Mouse (Mus musculus): Measurements from ENCODE around the gene Mrpl12. TPM values are rescaled to one million over a fixed set of nuclear protein-coding genes. Genes with fewer than 3 reads are reported as not detected.
A peak's percentile ranks its signal among the peaks of the same experiment; 100 is the strongest.

Gene Mrpl12
- polyA plus RNA-seq, 1 experiment from 2014 or later: 266 TPM

- no peak overlapping the region for H3K4me2 ChIP-seq
- ATAC-seq (replicated peaks; ENCODE audit: low FRiP score): no peak
- no peak overlapping the region for H3K4me3 ChIP-seq (ENCODE audit: low read depth, low read length)
- no peaks in the 10 kb centered on the region for H3K27me3 ChIP-seq (replicated peaks; ENCODE audit: control insufficient read depth, insufficient read depth, low read length)
- no peaks in the 10 kb centered on the region for H3K9me3 ChIP-seq (ENCODE audit: control insufficient read depth, low read length)
- DNase-seq (ENCODE audit: low spot score): no peak
- peak overlapping the region; percentile 26; the same call in 1 of the 2 replicates for H3K27ac ChIP-seq (ENCODE audit: low read depth, low read length)
- H3K4me1 ChIP-seq (replicated peaks; ENCODE audit: control insufficient read depth, insufficient read depth, low read length): peaks cover 16% of the 10 kb centered on the region
- no peak overlapping the region for H3K9ac ChIP-seq (ENCODE audit: low read depth, low read length)
- no peaks in the 10 kb centered on the region for H3K36me3 ChIP-seq (ENCODE audit: control insufficient read depth, insufficient read depth, low read length)
- 63% methylated on average over 6 of the region's 6 CpGs for WGBS
Measured at GRCm38 (mm10) chr11:120518558-120518957, 34.1 kb downstream of the Mrpl12 start.

DNA sequence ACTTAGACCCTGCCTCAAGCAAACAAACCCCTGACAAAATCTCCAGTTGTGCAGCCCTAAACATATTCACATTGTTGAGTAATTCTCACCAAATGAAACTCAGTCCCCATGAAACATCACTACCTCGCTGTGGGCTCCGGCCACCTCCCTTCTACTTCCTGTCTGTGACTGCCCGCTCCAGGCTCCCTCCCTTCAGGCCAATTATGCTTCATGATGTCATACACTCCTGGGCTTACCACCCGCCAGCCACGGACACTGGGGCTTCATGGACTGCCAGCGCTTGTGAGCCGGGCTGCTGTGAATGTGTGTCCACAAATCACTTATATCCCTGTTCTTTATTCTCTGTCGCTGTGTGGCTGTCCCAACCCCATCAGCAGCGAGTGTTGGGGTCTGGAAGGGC is 35.3 kb downstream of the Mrpl12 start:
- no peak overlapping the region for H3K4me3 ChIP-seq (ENCODE audit: low read depth, low read length)
- no peak for ATAC-seq (replicated peaks; ENCODE audit: low FRiP score)
- DNase-seq (ENCODE audit: low spot score): no peak
- H3K4me2 ChIP-seq: 0 out of 2 replicates have a peak overlapping the region, but pooled peaks have one; percentile 1
- H3K36me3 ChIP-seq (ENCODE audit: control insufficient read depth, insufficient read depth, low read length): no peaks in the 10 kb centered on the region
- no peak overlapping the region; the same call in 1 of the 2 replicates for H3K9ac ChIP-seq (ENCODE audit: low read depth, low read length)
- H3K9me3 ChIP-seq (ENCODE audit: control insufficient read depth, low read length): no peaks in the 10 kb centered on the region
- H3K27ac ChIP-seq (ENCODE audit: low read depth, low read length): no peak overlapping the region
- 30% methylated on average over 9 of the region's 9 CpGs for WGBS
- no peaks in the 10 kb centered on the region for H3K27me3 ChIP-seq (replicated peaks; ENCODE audit: control insufficient read depth, insufficient read depth, low read length)
- peaks cover 16% of the 10 kb centered on the region for H3K4me1 ChIP-seq (replicated peaks; ENCODE audit: control insufficient read depth, insufficient read depth, low read length)

DNA sequence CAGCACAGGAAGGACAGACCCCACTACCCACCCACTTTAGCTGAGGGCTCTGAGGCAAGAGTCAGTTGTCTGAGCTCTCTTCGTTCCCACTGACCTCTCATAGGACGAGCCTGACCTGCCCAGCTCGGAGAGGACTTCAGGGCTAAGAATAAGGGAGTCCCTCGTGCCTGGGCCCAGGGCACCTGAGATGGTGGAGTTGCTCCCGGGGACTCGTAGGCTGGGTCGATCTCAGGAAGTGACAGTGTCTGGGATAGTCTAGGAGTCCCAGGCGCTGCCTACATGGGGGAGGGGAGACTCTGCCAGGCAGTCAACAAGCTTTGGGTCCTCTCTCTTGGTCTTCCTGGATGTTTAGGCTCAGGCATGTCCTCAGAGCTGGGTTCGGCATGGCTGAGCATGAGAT is 36.1 kb downstream of the Mrpl12 start:
- DNase-seq (ENCODE audit: low spot score): no peak
- H3K27ac ChIP-seq (ENCODE audit: low read depth, low read length): peak overlapping the region; percentile 28
- H3K4me1 ChIP-seq (replicated peaks; ENCODE audit: control insufficient read depth, insufficient read depth, low read length): peaks cover 16% of the 10 kb centered on the region
- H3K4me3 ChIP-seq (ENCODE audit: low read depth, low read length): no peak overlapping the region
- no peaks in the 10 kb centered on the region for H3K36me3 ChIP-seq (ENCODE audit: control insufficient read depth, insufficient read depth, low read length)
- ATAC-seq (replicated peaks; ENCODE audit: low FRiP score): peak; percentile 8; the same call in 1 of the 2 replicates
- H3K9me3 ChIP-seq (ENCODE audit: control insufficient read depth, low read length): no peaks in the 10 kb centered on the region
- 74% methylated on average over 9 of the region's 9 CpGs for WGBS
- H3K4me2 ChIP-seq: no peak overlapping the region
- no peaks in the 10 kb centered on the region for H3K27me3 ChIP-seq (replicated peaks; ENCODE audit: control insufficient read depth, insufficient read depth, low read length)
- peak overlapping the region; percentile 23; the same call in 1 of the 2 replicates for H3K9ac ChIP-seq (ENCODE audit: low read depth, low read length)

DNA sequence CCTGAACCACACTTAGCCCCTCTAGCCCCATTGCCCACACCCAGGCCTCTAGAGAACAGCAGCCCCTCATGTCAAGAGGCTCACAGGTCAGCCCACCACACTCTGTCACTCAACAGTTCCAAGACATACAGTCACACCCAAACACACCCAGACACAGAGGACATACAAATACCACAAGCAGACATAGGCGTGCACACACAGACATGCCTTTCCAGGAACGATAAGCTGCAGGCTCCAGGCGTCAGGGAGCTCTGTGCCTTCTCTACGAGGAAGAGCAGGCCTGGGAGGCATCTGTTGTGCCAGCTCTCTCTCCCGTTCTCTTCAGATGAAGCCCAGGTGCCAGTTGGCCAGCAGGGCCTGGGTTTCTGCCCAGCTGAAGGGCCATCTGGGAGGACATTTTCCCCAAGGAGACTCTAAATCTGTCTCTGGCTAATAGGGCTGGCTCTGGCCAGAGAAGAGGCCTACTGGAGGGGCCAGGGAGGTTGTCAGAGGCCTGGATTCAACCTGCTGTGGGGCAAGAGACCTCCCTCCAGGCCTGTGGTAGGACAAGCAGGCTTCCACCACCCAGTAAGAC is 36.6 kb downstream of the Mrpl12 start:
- DNase-seq (ENCODE audit: low spot score) (no peak), ATAC-seq (replicated peaks; ENCODE audit: low FRiP score) (peak; percentile 78)
- WGBS: 74% methylated on average over 5 of the region's 5 CpGs
- Histone ChIP-seq H3K4me2 (no peak overlapping the region), H3K4me3 (ENCODE audit: low read depth, low read length) (no peak overlapping the region), H3K9ac (ENCODE audit: low read depth, low read length) (no peak overlapping the region), H3K9me3 (ENCODE audit: control insufficient read depth, low read length) (no peaks in the 10 kb centered on the region), H3K27me3 (replicated peaks; ENCODE audit: control insufficient read depth, insufficient read depth, low read length) (no peaks in the 10 kb centered on the region), H3K27ac (ENCODE audit: low read depth, low read length) (peak overlapping the region; percentile 28), H3K4me1 (replicated peaks; ENCODE audit: control insufficient read depth, insufficient read depth, low read length) (peaks cover 16% of the 10 kb centered on the region), H3K36me3 (ENCODE audit: control insufficient read depth, insufficient read depth, low read length) (no peaks in the 10 kb centered on the region)

GRCm38 (mm10) chr11:120522581-120522980 is 38.2 kb downstream of the Mrpl12 start:
- no peak overlapping the region for H3K27ac ChIP-seq (ENCODE audit: low read depth, low read length)
- H3K27me3 ChIP-seq (replicated peaks; ENCODE audit: control insufficient read depth, insufficient read depth, low read length): no peaks in the 10 kb centered on the region
- H3K9me3 ChIP-seq (ENCODE audit: control insufficient read depth, low read length): no peaks in the 10 kb centered on the region
- no peak for DNase-seq (ENCODE audit: low spot score)
- no peak overlapping the region for H3K4me2 ChIP-seq
- no peak overlapping the region for H3K4me3 ChIP-seq (ENCODE audit: low read depth, low read length)
- H3K36me3 ChIP-seq (ENCODE audit: control insufficient read depth, insufficient read depth, low read length): no peaks in the 10 kb centered on the region
- H3K4me1 ChIP-seq (replicated peaks; ENCODE audit: control insufficient read depth, insufficient read depth, low read length): peaks cover 16% of the 10 kb centered on the region
- H3K9ac ChIP-seq (ENCODE audit: low read depth, low read length): no peak overlapping the region
- WGBS: 77% methylated on average over 8 of the region's 8 CpGs
- no peak for ATAC-seq (replicated peaks; ENCODE audit: low FRiP score)

GRCm38 (mm10) chr11:120525959-120526358 is 41.5 kb downstream of the Mrpl12 start:
- Histone ChIP-seq H3K9ac (ENCODE audit: low read depth, low read length) (no peak overlapping the region), H3K36me3 (ENCODE audit: control insufficient read depth, insufficient read depth, low read length) (no peaks in the 10 kb centered on the region), H3K4me1 (replicated peaks; ENCODE audit: control insufficient read depth, insufficient read depth, low read length) (peaks cover 16% of the 10 kb centered on the region), H3K4me3 (ENCODE audit: low read depth, low read length) (no peak overlapping the region), H3K27me3 (replicated peaks; ENCODE audit: control insufficient read depth, insufficient read depth, low read length) (peaks cover 31% of the 10 kb centered on the region), H3K27ac (ENCODE audit: low read depth, low read length) (no peak overlapping the region), H3K9me3 (ENCODE audit: control insufficient read depth, low read length) (no peaks in the 10 kb centered on the region), H3K4me2 (no peak overlapping the region)
- WGBS: 77% methylated on average over 2 of the region's 2 CpGs
- DNase-seq (ENCODE audit: low spot score) (no peak), ATAC-seq (replicated peaks; ENCODE audit: low FRiP score) (no peak)

GRCm38 (mm10) chr11:120527690-120528354 is 43.4 kb downstream of the Mrpl12 start:
- H3K27ac ChIP-seq (ENCODE audit: low read depth, low read length): no peak overlapping the region

GRCm38 (mm10) chr11:120528903-120529302 is 44.5 kb downstream of the Mrpl12 start:
- Histone ChIP-seq H3K27me3 (replicated peaks; ENCODE audit: control insufficient read depth, insufficient read depth, low read length) (peaks cover 56% of the 10 kb centered on the region), H3K9ac (ENCODE audit: low read depth, low read length) (no peak overlapping the region), H3K27ac (ENCODE audit: low read depth, low read length) (0 out of 2 replicates have a peak overlapping the region, but pooled peaks have one; percentile 5), H3K9me3 (ENCODE audit: control insufficient read depth, low read length) (no peaks in the 10 kb centered on the region), H3K4me2 (no peak overlapping the region), H3K4me1 (replicated peaks; ENCODE audit: control insufficient read depth, insufficient read depth, low read length) (peaks cover 16% of the 10 kb centered on the region), H3K36me3 (ENCODE audit: control insufficient read depth, insufficient read depth, low read length) (no peaks in the 10 kb centered on the region), H3K4me3 (ENCODE audit: low read depth, low read length) (no peak overlapping the region)
- DNase-seq (ENCODE audit: low spot score) (no peak), ATAC-seq (replicated peaks; ENCODE audit: low FRiP score) (no peak)
- WGBS: 49% methylated on average over 4 of the region's 4 CpGs

More at GRCm38 (mm10) chr11:120527690-120528354, 43.4 kb downstream of the Mrpl12 start:
- WGBS: 68% methylated on average over 9 of the region's 9 CpGs
- Histone ChIP-seq H3K9ac (ENCODE audit: low read depth, low read length) (no peak overlapping the region), H3K4me2 (no peak overlapping the region), H3K9me3 (ENCODE audit: control insufficient read depth, low read length) (no peaks in the 10 kb centered on the region), H3K36me3 (ENCODE audit: control insufficient read depth, insufficient read depth, low read length) (no peaks in the 10 kb centered on the region), H3K4me1 (replicated peaks; ENCODE audit: control insufficient read depth, insufficient read depth, low read length) (peaks cover 16% of the 10 kb centered on the region), H3K4me3 (ENCODE audit: low read depth, low read length) (no peak overlapping the region), H3K27me3 (replicated peaks; ENCODE audit: control insufficient read depth, insufficient read depth, low read length) (peaks cover 50% of the 10 kb centered on the region)
- DNase-seq (ENCODE audit: low spot score) (no peak), ATAC-seq (replicated peaks; ENCODE audit: low FRiP score) (no peak)
